Mouse (Mus musculus) erythroblast, embryonic 14.5 days (primary cell): ENCODE data around the gene Ptprg.

Experiments
- GATA1 ChIP-seq: IDR thresholded peaks from 2 replicates; pipeline ENCODE4 v1.6.1; 2012; ENCODE audit warnings: low read length, inconsistent platforms, mixed read lengths
- TAL1 ChIP-seq: IDR thresholded peaks from 3 replicates; pipeline ENCODE4 v1.6.1; 2012; ENCODE audit warnings: low read length, inconsistent platforms, mixed read lengths

GRCm38 (mm10) chr14:12180116-12180515, 626.8 kb downstream of the Ptprg start:
- TF ChIP-seq GATA1 = no peak
- no peak for TF ChIP-seq TAL1
